In genomic region chr6:83008659-83009058, GRCm38 (mm10) we compare ENCODE assay signal across 18 mouse cellular contexts. TPM values are rescaled to one million over a fixed set of nuclear protein-coding genes. Genes with fewer than 3 reads are reported as not detected.
DNase-seq lines count a peak whose midpoint lies in the region; ATAC-seq and TF ChIP-seq lines count a peak whose summit lies in the region.
"Had no signal": no experiment of that assay in that cellular context is flagged by ENCODE, and none has a peak within 500 bp of the region (broad histone marks: within the 10 kb centered on the region; RNA-seq: fewer than 3 reads in every experiment).

No protein-coding gene starts in this region.

- no peak overlapping the region for H3K4me2 ChIP-seq in lung, embryonic 16.5 days (ENCODE audit: low read depth, low read length)
- H3K4me2 ChIP-seq in intestine, embryonic 15.5 days (replicated peaks): no peak overlapping the region
- H3K4me2 ChIP-seq: forebrain, embryonic 12.5 days; midbrain, embryonic 11.5 days had no signal

- peak; percentile 6 for DNase-seq in kidney, adult 2 months
- no peak for DNase-seq in kidney, postnatal 14 days
- DNase-seq in gastrocnemius, postnatal 10 days: no peak
- no peak for DNase-seq in gastrocnemius, adult 2 months
- DNase-seq: adrenal gland, postnatal 36 days; B cell, adult 2 months; cerebellum, adult 11 months; heart, postnatal 36 days had no signal

- H3K4me1 ChIP-seq in kidney, adult 2 months (ENCODE audit: control insufficient read depth, insufficient read depth, low read length): no peaks in the 10 kb centered on the region
- H3K4me1 ChIP-seq in bone marrow macrophage, adult 2 months (ENCODE audit: control insufficient read depth, insufficient read depth, low read length): peaks cover 68% of the 10 kb centered on the region
- H3K4me1 ChIP-seq in lung, embryonic 16.5 days (replicated peaks; ENCODE audit: control insufficient read depth, insufficient read depth, low read length): peaks cover 10% of the 10 kb centered on the region; the same call in 1 of the 2 replicates
- H3K4me1 ChIP-seq in intestine, embryonic 15.5 days (replicated peaks): no peaks in the 10 kb centered on the region
- H3K4me1 ChIP-seq: forebrain, embryonic 12.5 days had no signal

- intact Hi-C loops in gastrocnemius, adult 2 months (cut with DNase I): no loop called here

- H3K9ac ChIP-seq in lung, embryonic 16.5 days (ENCODE audit: low read length): no peak overlapping the region
- H3K9ac ChIP-seq in intestine, embryonic 15.5 days: no peak overlapping the region
- H3K9ac ChIP-seq: forebrain, embryonic 12.5 days had no signal

- 45% methylated on average over 3 of the region's 3 CpGs for WGBS in kidney, adult 2 months
- 31% methylated on average over 3 of the region's 3 CpGs for WGBS in lung, embryonic 16.5 days
- 46% methylated on average over 3 of the region's 3 CpGs for WGBS in intestine, embryonic 15.5 days

- peak; percentile 59; the same call in 1 of the 2 replicates for ATAC-seq in lung, embryonic 16.5 days (ENCODE audit: low read depth)
- ATAC-seq in megakaryocyte progenitor cell, adult 5-6 weeks (replicated peaks; ENCODE audit: poor library complexity): peak; percentile 25
- ATAC-seq in intestine, embryonic 15.5 days: no peak

- no peaks in the 10 kb centered on the region for H3K9me3 ChIP-seq in lung, embryonic 16.5 days (ENCODE audit: control insufficient read depth, low read length)
- H3K9me3 ChIP-seq in intestine, embryonic 15.5 days: no peaks in the 10 kb centered on the region
- H3K9me3 ChIP-seq: forebrain, embryonic 12.5 days; heart, embryonic 10.5 days had no signal

- no peak for TF ChIP-seq CTCF in kidney, adult 2 months (conservative IDR thresholded peaks at IDR 0.05; ENCODE audit: insufficient read depth, insufficient read length, low read depth, low read length)
- no peak for TF ChIP-seq CTCF in bone marrow macrophage, adult 2 months (IDR thresholded peaks at IDR 0.05; ENCODE audit: low read depth, low read length)
- no peak for TF ChIP-seq CTCF in gastrocnemius, adult 2 months (IDR thresholded peaks at IDR 0.05)

- H3K27me3 ChIP-seq in kidney, adult 2 months (replicated peaks; ENCODE audit: control insufficient read depth, insufficient read depth, low read length): no peaks in the 10 kb centered on the region
- H3K27me3 ChIP-seq in lung, embryonic 16.5 days (ENCODE audit: control insufficient read depth, insufficient read depth, low read depth, low read length): no peaks in the 10 kb centered on the region
- no peaks in the 10 kb centered on the region for H3K27me3 ChIP-seq in intestine, embryonic 15.5 days (replicated peaks)

- no peak overlapping the region for H3K27ac ChIP-seq in kidney, adult 2 months (ENCODE audit: insufficient read depth, low read depth, low read length)
- H3K27ac ChIP-seq in bone marrow macrophage, adult 2 months (ENCODE audit: insufficient read depth, low read depth, low read length): peak overlapping the region; percentile 80
- H3K27ac ChIP-seq in lung, embryonic 16.5 days (ENCODE audit: low read length): no peak overlapping the region
- H3K27ac ChIP-seq in intestine, embryonic 15.5 days: no peak overlapping the region
- H3K27ac ChIP-seq in gastrocnemius, adult 2 months: no peak overlapping the region
- H3K27ac ChIP-seq: forebrain, embryonic 12.5 days; heart, embryonic 10.5 days; kidney, postnatal 0 days had no signal

- H3K4me3 ChIP-seq in kidney, adult 2 months (ENCODE audit: insufficient read depth, low read depth, low read length): no peak overlapping the region
- peak overlapping the region; percentile 24 for H3K4me3 ChIP-seq in bone marrow macrophage, adult 2 months (ENCODE audit: insufficient read depth, low read length)
- H3K4me3 ChIP-seq in lung, embryonic 16.5 days (ENCODE audit: low read length): no peak overlapping the region
- H3K4me3 ChIP-seq in intestine, embryonic 15.5 days (replicated peaks): no peak overlapping the region
- H3K4me3 ChIP-seq in gastrocnemius, adult 2 months: no peak overlapping the region
- H3K4me3 ChIP-seq: forebrain, embryonic 12.5 days; heart, embryonic 10.5 days; myocyte had no signal

- no peaks in the 10 kb centered on the region for H3K36me3 ChIP-seq in kidney, adult 2 months (ENCODE audit: control insufficient read depth, insufficient read depth, low read length)
- no peaks in the 10 kb centered on the region for H3K36me3 ChIP-seq in lung, embryonic 16.5 days (ENCODE audit: control insufficient read depth, insufficient read depth, low read length)
- H3K36me3 ChIP-seq in intestine, embryonic 15.5 days: no peaks in the 10 kb centered on the region
- H3K36me3 ChIP-seq: forebrain, embryonic 12.5 days; G1E; heart, embryonic 10.5 days had no signal

- TF ChIP-seq POLR2A in kidney, adult 2 months (IDR thresholded peaks at IDR 0.05; ENCODE audit: low read depth, low read length): no peak
- no peak for TF ChIP-seq POLR2A in bone marrow macrophage, adult 2 months (IDR thresholded peaks at IDR 0.05; ENCODE audit: borderline replicate concordance, low read depth, low read length)

RNA-seq across cellular contexts. Expression of gene Dok1, which starts 24.6 kb away (rescaled TPM):
- 4.3 and 4.5 TPM in 2 replicates for polyA plus RNA-seq in kidney, adult 2 months (2012; rRNA removed)
- polyA plus RNA-seq in bone marrow macrophage, adult 2 months (2012; ENCODE audit: insufficient read depth, insufficient read length, missing spikeins): 69.9 and 72.0 TPM in 2 replicates
- polyA plus RNA-seq in lung, embryonic 16.5 days (2015; fragmentation: Nextera tagmentation; extraction: Ambion mirVana): 16.7 and 17.6 TPM in 2 replicates
- total RNA-seq in megakaryocyte progenitor cell, adult 5-6 weeks (2015): 6.5 and 6.8 TPM in 2 replicates
- total RNA-seq in megakaryocyte progenitor cell, adult 5-6 weeks (2017): 14.1 and 18.2 TPM in 2 replicates
- total RNA-seq in gastrocnemius, postnatal 10 days (2021): 10 to 100 TPM in 1 of 2 experiments, 1 to 10 TPM in 1; 6.2 to 10.7 TPM
- 9.7 and 9.8 TPM in 2 replicates for polyA plus RNA-seq in intestine, embryonic 15.5 days (2015; fragmentation: Nextera tagmentation; extraction: Ambion mirVana)
- total RNA-seq in gastrocnemius, adult 2 months (2021): 1 to 10 TPM; 1.3 to 4.1 TPM

RNA-seq across cellular contexts. Expression of gene Loxl3, which starts 25.3 kb away (rescaled TPM):
- polyA plus RNA-seq in kidney, adult 2 months (2012; rRNA removed): 3.1 and 3.6 TPM in 2 replicates
- polyA plus RNA-seq in bone marrow macrophage, adult 2 months (2012; ENCODE audit: insufficient read depth, insufficient read length, missing spikeins): 18.8 and 21.2 TPM in 2 replicates
- polyA plus RNA-seq in lung, embryonic 16.5 days (2015; fragmentation: Nextera tagmentation; extraction: Ambion mirVana): 25.5 and 26.0 TPM in 2 replicates
- 0.59 and 1.4 TPM in 2 replicates for total RNA-seq in megakaryocyte progenitor cell, adult 5-6 weeks (2015)
- total RNA-seq in megakaryocyte progenitor cell, adult 5-6 weeks (2017): 1.0 and 1.7 TPM in 2 replicates
- total RNA-seq in gastrocnemius, postnatal 10 days (2021): 10 to 100 TPM; 10.5 to 11.9 TPM
- polyA plus RNA-seq in intestine, embryonic 15.5 days (2015; fragmentation: Nextera tagmentation; extraction: Ambion mirVana): 12.7 and 14.2 TPM in 2 replicates
- total RNA-seq in gastrocnemius, adult 2 months (2021): 1 to 10 TPM; 2.1 to 3.5 TPM

RNA-seq across cellular contexts. Expression of gene Aup1, which starts 45.7 kb away (rescaled TPM):
- polyA plus RNA-seq in kidney, adult 2 months (2012; rRNA removed): 442 and 596 TPM in 2 replicates
- 354 and 391 TPM in 2 replicates for polyA plus RNA-seq in bone marrow macrophage, adult 2 months (2012; ENCODE audit: insufficient read depth, insufficient read length, missing spikeins)
- 195 and 211 TPM in 2 replicates for polyA plus RNA-seq in lung, embryonic 16.5 days (2015; fragmentation: Nextera tagmentation; extraction: Ambion mirVana)
- 135 and 178 TPM in 2 replicates for total RNA-seq in megakaryocyte progenitor cell, adult 5-6 weeks (2015)
- 112 and 133 TPM in 2 replicates for total RNA-seq in megakaryocyte progenitor cell, adult 5-6 weeks (2017)
- 10 to 100 TPM; 66.9 to 70.7 TPM for total RNA-seq in gastrocnemius, postnatal 10 days (2021)
- polyA plus RNA-seq in intestine, embryonic 15.5 days (2015; fragmentation: Nextera tagmentation; extraction: Ambion mirVana): 212 and 228 TPM in 2 replicates
- total RNA-seq in gastrocnemius, adult 2 months (2021): 100 to 1,000 TPM in 1 of 2 experiments, 10 to 100 TPM in 1; 94.5 to 101 TPM

RNA-seq across cellular contexts. Expression of gene Htra2, which starts 46.4 kb away (rescaled TPM):
- polyA plus RNA-seq in kidney, adult 2 months (2012; rRNA removed): 39.6 and 40.2 TPM in 2 replicates
- polyA plus RNA-seq in bone marrow macrophage, adult 2 months (2012; ENCODE audit: insufficient read depth, insufficient read length, missing spikeins): 90.8 and 108 TPM in 2 replicates
- polyA plus RNA-seq in lung, embryonic 16.5 days (2015; fragmentation: Nextera tagmentation; extraction: Ambion mirVana): 61.8 and 64.9 TPM in 2 replicates
- 128 and 129 TPM in 2 replicates for total RNA-seq in megakaryocyte progenitor cell, adult 5-6 weeks (2015)
- total RNA-seq in megakaryocyte progenitor cell, adult 5-6 weeks (2017): 77.3 and 82.3 TPM in 2 replicates
- total RNA-seq in gastrocnemius, postnatal 10 days (2021): 10 to 100 TPM; 23.8 to 28.4 TPM
- polyA plus RNA-seq in intestine, embryonic 15.5 days (2015; fragmentation: Nextera tagmentation; extraction: Ambion mirVana): 72.2 and 86.5 TPM in 2 replicates
- total RNA-seq in gastrocnemius, adult 2 months (2021): 10 to 100 TPM; 14.1 to 21.5 TPM

RNA-seq across cellular contexts. Expression of gene Dqx1, which starts 49.0 kb away (rescaled TPM):
- polyA plus RNA-seq in kidney, adult 2 months (2012; rRNA removed): 8.8 and 11.0 TPM in 2 replicates
- 0.83 and 1.6 TPM in 2 replicates for polyA plus RNA-seq in bone marrow macrophage, adult 2 months (2012; ENCODE audit: insufficient read depth, insufficient read length, missing spikeins)
- 1.9 and 2.0 TPM in 2 replicates for polyA plus RNA-seq in lung, embryonic 16.5 days (2015; fragmentation: Nextera tagmentation; extraction: Ambion mirVana)
- total RNA-seq in megakaryocyte progenitor cell, adult 5-6 weeks (2015): 1.2 and 1.7 TPM in 2 replicates
- total RNA-seq in megakaryocyte progenitor cell, adult 5-6 weeks (2017): 0.75 and 1.0 TPM in 2 replicates
- total RNA-seq in gastrocnemius, postnatal 10 days (2021): under 1 TPM; 0.42 to 0.65 TPM
- 14.0 and 14.9 TPM in 2 replicates for polyA plus RNA-seq in intestine, embryonic 15.5 days (2015; fragmentation: Nextera tagmentation; extraction: Ambion mirVana)
- total RNA-seq in gastrocnemius, adult 2 months (2021): 1 to 10 TPM in 1 of 2 experiments, under 1 TPM in 1; 0.20 to 1.1 TPM
